In the genomic region with DNA sequence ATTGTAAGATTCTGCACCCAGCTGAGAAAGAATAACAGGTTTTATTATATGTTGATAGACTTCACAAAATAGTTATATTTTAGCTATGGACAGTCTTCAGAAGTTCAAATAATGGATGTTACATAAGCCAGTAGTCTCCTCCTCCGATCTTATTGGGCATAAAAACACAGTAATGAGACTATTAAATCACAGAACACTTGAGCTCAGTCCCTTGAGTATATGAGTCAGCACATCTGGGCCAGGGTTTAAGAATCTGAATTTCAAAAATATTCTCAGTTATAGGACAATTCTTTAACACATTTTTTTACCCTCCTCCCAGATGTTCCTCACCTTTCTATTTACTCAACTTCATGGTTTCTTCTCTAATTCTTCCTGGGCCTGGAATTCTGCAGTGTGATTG, we compare ENCODE assay signal across 24 mouse cellular contexts.
"Had no signal": no experiment of that assay in that cellular context is flagged by ENCODE, and none has a peak within 500 bp of the region (broad histone marks: within the 10 kb centered on the region; RNA-seq: fewer than 3 reads in every experiment).

No protein-coding gene starts in this region.

- H3K27ac ChIP-seq: heart, adult 2 months; heart, embryonic 10.5 days; heart, embryonic 13.5 days; heart, embryonic 15.5 days; hindbrain, embryonic 13.5 days; hindbrain, embryonic 15.5 days; intestine, embryonic 15.5 days; layer of hippocampus, adult 2 months; limb, embryonic 13.5 days; limb, embryonic 15.5 days; liver, embryonic 12.5 days; liver, embryonic 14.5 days had no signal

- H3K4me2 ChIP-seq: heart, embryonic 13.5 days; heart, embryonic 15.5 days; hindbrain, embryonic 13.5 days; hindbrain, embryonic 15.5 days; intestine, embryonic 15.5 days; limb, embryonic 13.5 days; limb, embryonic 15.5 days; liver, embryonic 12.5 days had no signal

- H3K9me3 ChIP-seq: heart, embryonic 10.5 days; heart, embryonic 13.5 days; heart, embryonic 15.5 days; hindbrain, embryonic 13.5 days; hindbrain, embryonic 15.5 days; intestine, embryonic 15.5 days; limb, embryonic 13.5 days; limb, embryonic 15.5 days; liver, embryonic 12.5 days had no signal

- H3K9ac ChIP-seq: heart, embryonic 13.5 days; heart, embryonic 15.5 days; hindbrain, embryonic 13.5 days; hindbrain, embryonic 15.5 days; intestine, embryonic 15.5 days; limb, embryonic 13.5 days; limb, embryonic 15.5 days; liver, embryonic 12.5 days; liver, embryonic 14.5 days had no signal

- H3K4me1 ChIP-seq: heart, embryonic 10.5 days; heart, embryonic 13.5 days; heart, embryonic 15.5 days; hindbrain, embryonic 13.5 days; hindbrain, embryonic 15.5 days; intestine, embryonic 15.5 days; limb, embryonic 13.5 days; limb, embryonic 15.5 days; liver, embryonic 12.5 days had no signal

- H3K4me3 ChIP-seq: heart, adult 2 months; heart, embryonic 10.5 days; heart, embryonic 13.5 days; heart, embryonic 15.5 days; hindbrain, embryonic 13.5 days; hindbrain, embryonic 15.5 days; intestine, embryonic 15.5 days; layer of hippocampus, adult 2 months; limb, embryonic 13.5 days; limb, embryonic 15.5 days; liver, embryonic 12.5 days had no signal

- ATAC-seq: inflammation-experienced regulatory T-cells, adult 6 months; intestine, embryonic 15.5 days; intestine, postnatal 0 days; liver, embryonic 12.5 days had no signal

- DNase-seq: gastrocnemius, postnatal 25 days; heart, adult 11 months; heart, adult 2 months; heart, postnatal 14 days; heart, postnatal 36 days; kidney, adult 18-20 months; kidney, adult 8-10 months; kidney, postnatal 10 days; kidney, postnatal 25 days; kidney, postnatal 4 days; left cerebral cortex, postnatal 4 days had no signal

- H3K36me3 ChIP-seq: heart, embryonic 10.5 days; heart, embryonic 13.5 days; heart, embryonic 15.5 days; hindbrain, embryonic 13.5 days; hindbrain, embryonic 15.5 days; intestine, embryonic 15.5 days; limb, embryonic 13.5 days; limb, embryonic 15.5 days; liver, embryonic 12.5 days had no signal

- H3K27me3 ChIP-seq: heart, embryonic 13.5 days; heart, embryonic 15.5 days; hindbrain, embryonic 13.5 days; hindbrain, embryonic 15.5 days; intestine, embryonic 15.5 days; limb, embryonic 13.5 days; limb, embryonic 15.5 days; liver, embryonic 12.5 days had no signal
